Mouse (Mus musculus) left cerebral cortex, adult 9 months (tissue): ENCODE measurements around the gene Tgfbr2.
A peak's percentile ranks its signal among the peaks of the same experiment; 100 is the strongest.
"Not testable (repeated sequence)": the region's sequence is repeated elsewhere in the genome, so short reads cannot be mapped to it uniquely, and the experiment has no call there.

Experiments used
- DNase-seq, 2 experiments: peaks; one replicate each; pipeline ENCODE4 v3.0.0; 2022; ENCODE audit warnings: low spot score in 2 of 2

Tgfbr2 gene

GRCm38 (mm10) chr9:116076163-116076562 lies 99.0 kb downstream of the Tgfbr2 start:
- DNase-seq = no peak

GRCm38 (mm10) chr9:116071561-116071960 lies 103.6 kb downstream of the Tgfbr2 start:
- DNase-seq = not testable (repeated sequence)

- DNase-seq = no peak
These were observed 110.4 kb downstream of the Tgfbr2 start for GRCm38 (mm10) chr9:116064774-116065173.

GRCm38 (mm10) chr9:116060691-116061090 lies 114.5 kb downstream of the Tgfbr2 start:
- DNase-seq = peak in 1 of 2 experiments; percentile 21

- DNase-seq = no peak
These were observed 116.0 kb downstream of the Tgfbr2 start for GRCm38 (mm10) chr9:116059156-116059555.

DNA sequence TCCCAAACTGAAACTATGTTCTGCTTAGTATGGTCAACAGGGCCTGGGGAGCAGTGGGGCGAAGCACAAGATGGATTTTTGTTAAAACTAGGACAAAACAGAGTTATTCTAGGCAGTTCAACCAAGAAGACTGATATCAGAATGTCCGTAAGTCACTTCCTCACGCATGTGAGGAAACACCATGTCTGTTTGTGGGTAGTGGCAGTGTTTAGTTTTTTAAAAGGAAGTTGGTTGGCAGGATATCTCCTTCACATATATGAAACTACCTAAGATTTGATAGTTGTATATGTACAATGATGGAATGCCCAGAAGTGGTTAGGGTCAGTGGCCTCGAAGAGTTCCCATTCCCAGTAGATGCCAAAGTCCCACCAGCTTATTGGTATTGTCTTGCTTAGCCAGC lies 116.7 kb downstream of the Tgfbr2 start:
- no peak for DNase-seq

- DNase-seq = no peak
These were observed 121.2 kb downstream of the Tgfbr2 start for GRCm38 (mm10) chr9:116053976-116054375.

DNA sequence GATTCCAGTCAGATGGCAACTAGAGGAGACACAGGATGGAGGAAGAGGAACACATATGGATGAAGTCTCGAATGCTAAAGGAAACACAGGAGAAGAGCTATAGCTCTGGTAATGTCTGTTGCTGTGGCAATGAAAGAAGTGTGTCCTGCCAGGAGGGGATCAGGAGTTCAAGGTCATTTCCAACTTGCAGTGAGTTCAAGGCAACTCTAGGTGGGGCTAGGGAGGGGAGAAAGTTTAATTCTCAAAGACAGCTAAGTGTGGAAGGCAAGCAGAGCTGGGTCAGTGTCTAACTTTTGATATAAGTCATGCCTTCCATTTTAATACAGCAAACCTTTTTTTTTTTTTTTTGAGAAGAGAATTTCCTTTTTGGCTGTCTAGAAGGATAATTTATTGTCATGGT lies 125.2 kb downstream of the Tgfbr2 start:
- DNase-seq = no peak

- DNase-seq = peak; percentile 4 to 94
These were observed 133.4 kb downstream of the Tgfbr2 start for GRCm38 (mm10) chr9:116041787-116042186.

- no peak for DNase-seq
These were observed 133.8 kb downstream of the Tgfbr2 start for GRCm38 (mm10) chr9:116041369-116041768.

DNA sequence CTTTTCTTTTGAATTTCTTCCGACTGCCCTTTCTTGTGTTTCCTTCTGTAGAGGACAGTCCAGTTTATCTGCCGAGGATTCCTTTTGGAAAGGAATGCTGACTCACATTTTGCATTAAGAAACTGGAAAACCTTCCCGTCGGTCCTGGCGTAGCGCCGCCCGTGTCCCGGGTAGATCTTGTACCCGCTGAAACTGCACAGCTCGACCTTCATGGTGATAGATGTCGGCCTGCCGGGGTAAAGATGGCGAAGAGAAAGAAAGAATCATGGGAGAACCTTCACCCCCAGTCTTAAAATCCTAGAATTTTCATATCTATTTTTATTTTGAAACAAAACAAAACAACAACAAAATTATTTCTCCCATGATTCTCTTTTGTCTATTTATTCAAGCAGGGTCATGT lies 134.3 kb downstream of the Tgfbr2 start:
- DNase-seq = not testable (repeated sequence)

DNA sequence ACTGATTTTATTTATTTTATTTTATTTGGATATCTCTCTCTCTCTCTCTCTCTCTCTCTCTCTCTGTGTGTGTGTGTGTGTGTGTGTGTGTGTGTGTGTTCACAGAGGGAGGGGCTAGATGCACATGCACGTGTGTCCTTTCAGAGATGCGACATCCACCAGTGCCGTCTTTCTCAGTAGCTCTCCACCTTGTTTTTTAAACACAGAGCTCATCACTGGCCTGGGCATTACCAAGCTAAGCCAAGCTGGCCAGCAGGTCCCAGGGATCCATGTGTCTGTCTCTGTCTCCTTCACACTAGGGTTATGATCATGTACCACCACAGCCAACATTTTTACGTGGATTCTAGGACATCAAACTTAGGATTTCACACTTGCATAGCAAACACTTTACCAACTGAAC lies 135.2 kb downstream of the Tgfbr2 start:
- no peak for DNase-seq

DNA sequence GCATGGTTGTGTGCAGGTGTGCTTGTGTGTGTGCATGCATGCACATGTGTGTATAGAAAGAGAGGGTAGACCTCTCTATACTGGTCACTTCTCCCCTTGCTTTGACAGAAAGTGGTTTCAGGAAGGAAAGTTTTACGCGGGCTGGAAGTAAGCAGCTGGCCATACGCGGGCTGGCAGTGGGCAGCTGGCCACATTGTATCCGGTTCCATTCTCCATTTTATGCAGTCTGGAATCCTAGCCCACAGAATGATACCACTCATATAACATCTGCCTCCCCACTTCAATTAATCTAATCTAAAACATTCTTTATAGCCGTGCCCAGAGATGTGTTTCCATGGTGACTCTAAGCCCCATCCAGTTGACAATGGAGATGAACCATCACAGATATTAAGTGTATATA lies 136.9 kb downstream of the Tgfbr2 start:
- DNase-seq = no peak
